Mouse (Mus musculus): ENCODE results near the gene Spef2. TPM values are rescaled to one million over a fixed set of nuclear protein-coding genes. Genes with fewer than 3 reads are reported as not detected.
"Not testable (repeated sequence)": the region's sequence is repeated elsewhere in the genome, so short reads cannot be mapped to it uniquely, and the experiment has no call there.

Spef2 gene
- total and polyA plus RNA-seq, 3 experiments: 0.03 to 0.37 (median 0.17) TPM

DNA sequence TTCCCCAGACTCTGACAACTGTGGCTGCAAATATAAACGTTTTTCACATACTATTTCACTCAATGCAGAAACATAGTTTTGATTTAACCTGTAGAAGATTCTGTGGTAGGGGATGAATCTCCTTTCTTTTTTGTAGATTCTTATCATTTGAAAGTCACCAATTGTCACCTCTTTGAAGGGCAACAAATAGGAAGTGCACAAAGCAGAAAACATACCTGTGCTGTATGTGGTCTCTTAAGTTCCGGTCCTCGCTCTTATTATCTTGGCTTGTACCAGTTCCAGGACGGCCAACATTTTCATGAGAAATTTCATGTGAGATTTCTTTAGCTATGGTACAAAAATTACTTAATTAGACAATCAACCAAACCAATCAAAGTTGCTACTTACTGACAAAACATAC is 80.1 kb downstream of the Spef2 start:
- DNase-seq: no peak

DNA sequence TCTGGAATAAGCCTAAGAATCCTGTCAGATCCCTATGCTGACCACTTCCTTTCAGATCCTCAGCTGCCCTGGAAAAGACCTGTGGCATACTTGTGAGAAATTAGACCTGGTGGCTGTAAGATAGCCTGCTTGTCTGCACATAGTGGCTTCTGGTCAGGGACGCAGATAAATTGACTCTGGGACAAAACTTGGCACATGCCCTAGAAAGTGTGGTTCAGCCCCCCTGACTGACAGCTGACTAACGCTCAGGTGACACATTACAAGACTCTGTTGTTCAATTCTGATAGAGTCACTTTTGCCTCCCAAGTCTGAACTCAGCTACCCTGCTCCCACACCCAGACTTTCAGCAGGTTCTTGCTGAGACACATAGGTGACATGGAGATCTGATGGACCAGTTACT is 83.7 kb downstream of the Spef2 start:
- not testable (repeated sequence) for DNase-seq

DNA sequence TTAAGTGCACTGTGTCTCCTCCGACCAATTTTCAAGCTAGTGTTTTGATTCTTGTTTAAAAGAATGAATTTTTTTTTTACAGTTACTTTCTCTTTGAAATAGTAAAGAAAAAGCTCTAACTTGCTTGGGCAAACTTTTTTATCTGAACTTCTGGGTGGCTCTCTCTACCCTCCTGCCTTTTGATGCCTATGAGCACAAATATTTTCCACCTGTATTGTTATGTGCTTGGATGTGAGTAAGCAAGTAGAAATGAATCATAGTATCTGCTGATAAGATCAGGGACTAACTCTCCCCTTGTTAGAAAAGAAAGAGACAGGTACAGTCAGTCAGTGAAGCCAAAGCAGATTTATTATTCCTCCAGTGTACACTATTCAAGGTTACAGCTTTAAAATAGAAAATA is 87.5 kb downstream of the Spef2 start:
- no peak for DNase-seq

DNA sequence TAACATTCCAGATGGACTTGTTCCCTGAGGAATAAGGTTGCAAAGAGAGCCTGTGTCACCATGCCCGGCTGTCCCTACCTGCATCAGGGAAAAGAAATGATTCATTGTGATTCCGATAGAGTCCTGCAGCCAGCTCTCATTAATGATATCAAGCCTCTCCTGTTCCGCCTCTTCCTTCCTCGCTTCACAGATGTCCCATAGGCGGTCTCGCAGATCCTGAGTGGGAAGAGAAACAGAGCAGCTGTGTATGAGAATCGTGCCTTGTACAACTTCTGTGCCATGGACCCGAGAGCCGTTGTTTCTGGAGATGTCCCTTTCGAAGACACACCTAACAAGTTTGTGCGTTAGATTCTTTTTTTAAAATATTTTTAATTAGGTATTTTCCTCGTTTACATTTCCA is 114.2 kb downstream of the Spef2 start:
- DNase-seq: no peak

DNA sequence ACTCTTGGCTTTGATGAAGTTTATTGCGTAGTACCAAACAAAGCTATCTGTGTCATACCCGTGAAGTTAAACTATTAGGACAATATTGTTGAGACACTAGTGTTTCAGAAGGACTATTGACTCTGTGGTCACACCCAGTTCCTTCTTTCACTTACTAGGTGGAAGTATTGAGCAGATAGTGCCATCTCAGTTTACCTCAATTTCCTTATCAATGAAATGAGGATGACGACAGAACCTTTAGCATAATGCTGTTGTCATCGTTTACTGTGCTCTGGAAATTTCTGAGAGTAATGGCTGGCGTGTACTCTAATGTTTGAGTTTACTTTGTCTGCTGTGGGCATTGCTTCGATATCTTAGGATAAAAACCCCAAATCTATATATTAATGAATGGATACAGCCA is 117.0 kb downstream of the Spef2 start:
- no peak for DNase-seq

DNA sequence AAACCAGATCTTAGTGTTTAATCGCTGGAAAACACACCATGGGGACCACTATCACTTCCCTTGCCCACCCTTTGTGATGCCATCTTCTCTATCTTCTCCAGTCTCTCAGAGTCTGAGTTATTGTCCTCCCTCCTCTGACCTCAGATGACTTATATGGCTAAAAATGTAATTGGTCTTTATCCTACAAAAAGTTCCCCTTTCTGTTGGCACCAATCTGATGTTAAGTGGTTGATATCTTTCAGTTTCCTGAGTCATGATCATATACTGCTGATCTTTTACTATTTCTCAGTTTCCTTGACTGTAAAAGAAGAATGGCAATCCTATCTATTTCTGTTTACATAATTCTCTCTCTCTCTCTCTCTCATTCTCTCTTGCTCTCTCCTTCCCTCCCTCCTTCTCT is 119.0 kb downstream of the Spef2 start:
- no peak for DNase-seq

DNA sequence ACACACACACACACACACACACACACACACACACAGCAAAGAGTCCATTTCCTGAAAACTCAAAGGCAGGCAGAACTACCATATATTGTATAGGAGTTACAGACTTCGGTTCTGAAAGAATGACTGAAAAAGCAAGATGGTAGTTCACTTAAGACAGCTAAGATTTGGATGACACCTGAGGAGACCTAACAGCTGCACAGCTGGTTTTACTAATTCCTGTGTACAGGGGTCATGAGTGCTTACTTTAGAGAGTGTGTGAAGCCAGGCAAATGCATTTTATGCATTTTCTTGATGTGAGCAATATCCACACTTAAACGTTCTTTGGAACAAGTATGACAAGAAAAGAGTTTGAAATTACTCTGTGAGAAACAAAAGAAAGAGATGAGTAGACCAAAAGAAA is 124.0 kb downstream of the Spef2 start:
- DNase-seq: no peak

DNA sequence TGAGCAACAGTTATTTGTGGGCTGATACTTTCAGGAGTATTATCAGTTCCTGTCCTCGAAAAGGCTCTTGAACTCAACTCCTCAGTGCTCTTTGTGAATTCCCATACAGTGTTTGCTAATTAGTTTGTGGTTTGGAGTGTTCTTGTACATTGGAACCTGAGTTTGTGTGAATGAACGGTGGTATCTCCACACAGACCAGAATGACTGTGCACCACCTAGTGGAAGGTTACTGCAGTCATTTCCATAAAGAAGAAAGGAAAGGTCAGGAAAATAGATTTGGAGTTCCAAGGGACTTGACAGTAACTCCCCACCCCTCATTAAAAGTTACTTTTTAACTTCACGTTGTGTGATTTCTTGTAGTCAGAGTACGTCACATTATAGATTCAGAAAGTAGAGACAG is 140.5 kb downstream of the Spef2 start:
- peak; percentile 18 for DNase-seq

DNA sequence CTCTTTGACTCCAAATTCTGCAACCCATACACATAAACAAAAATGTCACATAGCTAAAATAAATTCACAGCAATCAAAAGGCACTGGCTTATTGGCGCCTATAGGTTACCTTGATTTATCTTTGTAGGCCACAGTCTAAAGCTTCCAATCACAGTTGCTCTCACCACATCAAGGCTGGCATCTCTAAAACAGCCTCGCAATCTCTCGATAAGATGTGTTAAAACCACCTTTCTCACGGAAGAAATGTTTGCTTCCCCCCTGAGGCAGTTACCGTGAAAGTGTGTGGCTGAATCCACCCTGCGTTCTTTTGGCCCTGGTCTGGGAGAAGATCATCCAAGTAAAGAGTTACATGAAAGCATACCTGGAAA is 148.6 kb downstream of the Spef2 start:
- DNase-seq: no peak

DNA sequence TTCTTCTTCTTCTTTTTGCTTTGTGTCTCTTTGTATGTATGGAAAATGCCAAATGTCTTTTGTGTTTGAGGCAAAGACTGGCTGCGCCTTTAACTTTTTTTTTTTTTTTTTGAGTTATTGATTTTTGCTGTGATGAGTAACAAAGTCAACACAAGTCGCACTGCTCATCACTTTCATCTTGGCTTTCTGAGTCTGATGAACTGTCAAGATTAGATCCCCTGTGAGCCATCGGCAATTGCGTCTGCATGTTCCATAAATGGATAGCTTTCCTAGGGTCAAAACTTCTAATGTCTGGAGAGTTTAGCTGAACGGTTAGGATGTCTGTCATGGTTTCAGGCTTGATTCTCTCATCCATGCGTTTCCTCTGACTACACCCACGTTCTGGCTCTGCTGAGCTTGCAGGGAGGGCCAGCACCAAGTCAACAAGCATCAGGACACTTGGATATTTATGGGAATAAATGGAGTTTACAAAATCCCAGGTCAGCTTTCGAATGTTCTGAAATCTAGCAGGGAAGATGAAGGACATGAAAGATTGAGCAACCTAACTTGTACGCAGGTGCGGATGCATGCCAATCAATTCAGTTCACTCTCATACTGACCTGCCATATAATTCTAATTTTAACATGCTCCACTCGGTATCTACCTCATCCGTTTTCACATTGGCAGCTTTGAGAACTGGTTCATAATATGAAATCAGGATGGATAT is 149.1 kb downstream of the Spef2 start:
- peak; percentile 9 for DNase-seq

DNA sequence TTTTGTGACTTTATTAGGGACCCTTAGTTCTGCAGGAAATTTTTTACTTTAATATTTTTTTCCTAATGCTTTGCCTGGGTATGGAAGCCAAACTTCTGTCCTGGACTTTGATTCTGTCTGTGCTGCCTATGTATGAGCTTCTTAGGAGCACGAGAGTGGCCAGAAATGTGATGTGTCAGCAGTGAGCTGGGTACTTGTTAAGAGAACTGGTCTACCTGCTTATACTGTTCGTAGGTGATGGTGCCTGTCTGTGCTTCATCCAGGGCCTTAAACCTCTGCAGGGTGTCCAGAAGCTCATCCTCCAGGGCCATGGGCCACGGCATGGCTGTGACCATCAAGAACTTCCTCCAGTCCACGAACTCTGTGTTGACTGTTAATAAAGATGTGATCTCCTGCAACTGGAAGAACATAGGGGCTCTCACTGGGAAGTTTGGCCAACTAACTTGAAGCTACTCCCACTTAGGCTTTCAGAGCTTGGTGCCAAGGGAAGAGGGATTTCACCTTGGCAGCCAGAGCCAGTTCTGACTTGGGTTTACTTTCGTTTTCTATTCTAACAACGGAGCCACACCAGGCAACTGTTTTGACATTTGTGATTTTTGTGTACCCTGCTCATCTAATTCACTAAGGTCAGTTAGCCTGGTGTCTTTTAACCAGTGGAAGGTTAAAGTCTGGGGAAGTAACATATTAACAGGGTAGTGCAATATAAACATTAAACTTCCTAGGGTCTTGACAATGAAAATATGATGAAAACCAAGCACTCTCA is 152.2 kb downstream of the Spef2 start:
- DNase-seq: peak; percentile 47

DNA sequence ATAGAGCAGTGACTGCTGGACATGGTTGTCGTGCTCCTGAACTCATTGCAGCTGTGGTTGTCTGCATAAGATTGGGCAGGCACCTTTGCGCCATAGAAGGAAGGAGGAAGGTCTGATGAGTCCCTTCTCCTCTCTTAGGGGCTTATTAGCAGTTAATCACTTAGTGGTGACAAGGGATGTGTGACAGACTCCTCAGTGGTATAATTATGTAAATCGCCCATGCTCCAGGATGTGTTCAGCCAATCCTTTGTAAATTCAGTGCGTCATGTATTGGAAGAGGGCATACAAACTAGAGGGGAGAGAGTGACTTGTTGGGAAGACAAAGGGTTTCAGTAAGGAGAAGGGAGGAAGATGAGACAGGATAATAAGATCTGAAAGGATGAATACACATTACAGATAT is 158.7 kb downstream of the Spef2 start:
- DNase-seq: no peak

DNA sequence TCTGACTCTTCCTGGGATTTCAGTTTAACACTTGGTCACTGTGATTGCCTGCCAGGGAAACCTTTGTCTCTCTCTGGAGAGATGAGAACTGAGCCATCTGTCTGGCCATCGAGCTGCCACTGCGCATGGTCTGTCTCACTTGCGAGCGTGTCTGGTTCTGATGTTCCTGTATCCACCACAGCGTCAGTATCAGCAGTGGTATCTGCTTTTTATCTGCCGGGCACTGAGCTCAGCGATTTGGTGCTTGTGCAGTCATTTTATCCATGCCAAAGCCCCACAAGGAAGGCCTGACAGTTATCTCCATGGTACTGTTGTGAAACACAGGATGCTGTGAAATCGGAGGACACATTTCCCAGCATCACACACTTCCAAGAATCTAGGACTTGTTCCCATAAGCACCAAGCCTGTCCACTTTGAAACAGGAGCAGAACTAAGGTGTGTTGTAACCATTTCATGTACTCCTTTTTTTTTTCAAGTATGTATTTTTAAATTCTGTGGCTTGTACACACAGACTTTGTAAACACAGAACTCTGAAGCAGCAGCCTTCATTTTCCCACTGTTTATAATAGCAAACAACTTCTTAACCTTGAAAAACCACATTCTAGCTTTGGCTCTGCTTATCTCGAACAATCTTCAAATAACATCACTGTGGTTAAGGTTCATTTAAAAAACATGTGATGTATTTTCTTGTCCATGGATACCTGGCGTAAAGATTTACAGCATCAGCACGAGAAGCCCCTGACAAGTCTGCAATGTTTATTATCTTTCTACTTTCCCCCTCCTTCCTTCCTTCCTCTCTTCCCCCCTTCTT is 168.0 kb downstream of the Spef2 start:
- DNase-seq: no peak

DNA sequence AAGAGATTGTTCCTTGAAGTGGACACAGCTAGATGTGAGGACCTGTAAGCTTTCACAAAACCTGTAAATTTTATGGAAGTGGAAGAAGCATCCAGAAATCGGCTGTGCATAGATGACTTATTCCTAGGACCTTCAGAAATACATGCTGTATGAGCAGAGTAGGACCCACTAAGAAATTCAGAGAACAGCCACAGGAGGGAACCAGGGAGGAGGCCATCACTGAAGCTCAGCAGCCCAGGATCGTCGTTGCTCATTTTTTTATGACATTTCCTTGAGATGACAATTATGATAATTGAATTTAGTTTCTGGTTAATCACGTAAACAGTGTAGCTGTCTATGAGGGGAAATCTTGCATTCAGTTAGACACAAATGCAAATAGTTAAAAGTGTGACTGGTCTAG is 171.4 kb downstream of the Spef2 start:
- no peak for DNase-seq

DNA sequence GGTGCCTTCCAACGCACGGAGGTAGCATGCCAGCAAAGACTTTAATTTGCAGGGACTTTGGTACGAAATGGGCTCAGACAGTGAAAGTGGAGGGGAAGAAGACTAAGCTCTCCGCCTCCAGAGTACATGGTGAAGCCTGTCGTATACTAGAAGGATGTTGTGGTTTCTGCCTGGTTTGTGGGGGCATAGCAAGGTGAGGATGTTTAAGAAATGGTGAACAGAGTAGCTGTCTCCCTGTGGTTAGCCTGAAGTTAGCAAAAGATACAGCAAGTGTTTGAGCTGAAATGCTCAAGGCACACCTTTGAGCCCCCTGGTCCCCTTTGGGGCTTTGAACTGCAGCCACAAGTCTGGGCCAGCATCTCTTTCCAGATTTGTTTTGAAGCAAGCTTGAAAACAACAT is 173.9 kb downstream of the Spef2 start:
- DNase-seq: no peak

DNA sequence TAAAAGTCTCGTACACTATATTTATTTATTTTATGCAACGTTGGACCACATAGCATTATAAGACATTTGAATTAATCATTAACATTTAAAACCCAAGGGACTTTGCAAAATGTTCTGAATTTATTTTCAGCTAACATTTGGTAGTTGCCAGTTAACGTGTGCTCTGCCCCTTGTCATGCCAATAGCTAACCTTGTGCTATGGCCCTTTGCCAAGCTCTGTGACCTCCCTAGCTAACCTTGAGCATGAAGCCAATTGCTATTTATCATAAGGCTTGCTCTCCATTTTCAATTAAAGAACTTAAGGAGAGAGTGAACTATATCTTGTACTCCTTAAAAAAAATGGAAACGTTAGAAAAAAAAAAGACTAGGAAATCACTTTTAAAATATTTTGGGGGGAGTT is 175.3 kb downstream of the Spef2 start:
- peak; percentile 90 for DNase-seq

DNA sequence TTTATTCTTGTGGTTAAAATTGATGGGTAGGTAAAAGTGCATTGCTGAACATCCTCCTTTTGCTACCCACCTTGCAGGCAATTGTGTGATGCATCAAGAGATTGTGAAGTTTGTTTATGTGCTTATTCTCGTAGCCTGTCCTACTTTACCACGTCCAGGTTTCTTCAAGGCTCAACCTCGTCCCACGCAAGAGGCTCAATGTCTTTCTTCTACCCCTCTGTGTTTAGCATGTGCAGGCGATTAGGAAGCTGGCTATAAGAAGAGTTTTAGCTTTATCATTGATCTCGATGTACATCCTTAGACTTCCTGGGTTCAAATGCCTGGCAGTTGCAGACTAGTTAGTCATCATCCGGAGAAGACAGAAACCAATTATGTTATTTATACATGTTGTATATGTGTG is 176.0 kb downstream of the Spef2 start:
- DNase-seq: no peak

DNA sequence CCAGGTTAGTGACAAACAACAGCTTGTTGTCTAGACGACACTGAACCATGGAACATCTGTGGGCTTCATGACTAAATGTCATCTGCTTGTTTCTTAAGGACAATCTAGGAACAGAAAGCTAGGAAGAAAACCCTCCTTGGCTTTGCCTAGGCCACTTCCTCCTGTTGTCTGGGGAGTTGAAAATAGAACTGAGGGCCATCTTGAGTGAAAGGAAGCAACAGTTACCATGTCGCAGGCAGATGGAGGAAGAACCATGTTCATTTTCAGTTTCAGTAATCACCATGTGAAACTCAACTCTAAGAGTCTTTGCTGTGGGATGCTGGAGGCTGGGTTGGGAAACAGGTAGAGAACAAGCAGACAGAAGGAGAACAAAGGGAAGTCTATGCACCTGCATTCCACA is 176.8 kb downstream of the Spef2 start:
- DNase-seq: no peak

DNA sequence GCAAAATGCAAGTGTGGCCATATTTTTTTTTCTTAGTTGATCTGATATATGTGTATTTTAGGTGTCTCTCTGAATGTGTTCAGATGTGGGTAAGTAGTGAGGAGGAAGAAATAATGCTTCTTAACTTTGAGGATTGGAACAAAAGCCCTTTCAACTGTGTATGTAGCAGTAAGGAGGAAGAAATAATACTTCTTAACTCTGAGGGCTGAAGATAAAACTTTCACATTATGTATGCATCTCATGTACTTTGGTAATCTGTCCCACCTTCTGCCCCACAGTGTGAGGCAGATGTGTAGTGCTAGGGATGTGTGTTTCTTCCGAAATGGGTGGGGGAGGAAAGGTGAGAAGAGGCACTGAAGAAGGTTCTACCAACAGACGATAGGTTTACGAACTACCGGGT is 181.4 kb downstream of the Spef2 start:
- DNase-seq: no peak

DNA sequence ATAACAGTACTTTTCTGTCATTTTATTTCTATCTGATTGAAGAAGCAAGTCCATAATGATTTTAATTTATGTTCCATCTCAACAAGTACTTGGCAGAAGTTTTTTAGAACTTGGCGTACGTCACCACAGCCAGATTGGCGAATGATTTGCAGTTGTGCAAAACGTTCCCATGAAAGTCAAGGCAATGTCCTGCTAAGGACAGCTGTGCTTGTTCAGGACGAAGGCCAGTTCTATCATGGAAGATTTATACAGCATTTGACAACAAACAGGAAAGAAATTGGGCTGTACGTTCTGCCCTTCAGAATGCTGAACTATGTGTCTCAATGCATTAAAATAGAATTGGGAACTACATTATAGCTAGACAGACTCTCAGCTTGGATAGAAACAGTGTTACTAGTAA is 183.3 kb downstream of the Spef2 start:
- DNase-seq: peak; percentile 78

DNA sequence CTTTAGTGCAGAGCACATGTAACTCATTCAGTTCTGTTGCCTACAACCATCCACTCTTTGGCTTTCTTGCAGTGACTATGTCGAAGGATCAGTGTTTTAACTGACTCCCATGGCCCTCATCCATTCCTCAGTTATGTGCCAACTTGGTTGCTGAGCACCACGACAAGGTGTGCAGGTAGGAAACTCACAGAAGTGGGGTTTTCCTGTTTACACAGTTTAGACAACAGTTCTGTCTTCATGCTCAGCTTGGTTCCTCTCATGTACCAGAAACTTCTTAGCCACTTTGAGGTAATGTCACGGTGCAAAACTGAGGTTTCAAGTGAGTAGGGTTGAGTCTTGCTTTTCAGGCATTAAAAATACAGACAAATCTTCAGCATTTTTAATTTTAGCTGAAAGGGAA is 184.5 kb downstream of the Spef2 start:
- no peak for DNase-seq

DNA sequence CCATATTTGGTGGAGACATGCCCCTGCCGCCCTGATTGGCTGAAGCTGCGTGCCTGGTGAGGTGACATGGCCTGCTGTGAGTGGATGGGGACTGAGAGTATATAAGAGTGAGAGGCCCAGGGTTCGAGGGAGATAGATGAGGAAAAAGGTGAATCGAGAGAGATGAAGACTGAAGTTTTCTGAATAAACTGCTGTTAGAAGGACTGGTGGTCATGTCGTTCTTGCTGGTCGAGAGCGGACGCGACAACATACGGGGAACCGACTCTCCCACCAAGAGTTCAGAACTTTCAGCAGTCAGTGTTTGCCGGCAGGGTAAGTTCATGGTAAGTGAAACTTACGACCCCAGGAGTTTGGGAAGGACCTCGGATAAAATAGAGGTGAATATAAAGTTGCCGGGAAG is 191.4 kb downstream of the Spef2 start:
- DNase-seq: not testable (repeated sequence)

DNA sequence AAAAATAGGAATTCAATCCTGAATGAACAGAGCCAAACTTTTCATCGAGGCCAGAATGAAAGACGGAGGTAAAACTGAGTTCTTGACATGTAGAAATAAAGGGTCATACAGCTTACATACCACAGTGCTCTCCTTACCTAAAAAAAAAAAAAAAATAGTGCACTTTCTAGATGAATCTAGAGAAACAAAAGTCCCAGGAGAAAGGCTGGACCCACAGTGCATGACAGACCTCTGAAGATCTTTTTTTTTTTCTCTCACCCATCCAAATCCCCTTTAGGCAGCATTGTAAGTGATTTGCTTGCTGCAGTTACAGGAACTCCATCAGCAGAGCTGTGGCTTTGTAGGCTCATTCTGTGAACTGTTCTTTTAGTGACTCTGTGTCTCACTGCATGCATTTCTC is 199.7 kb downstream of the Spef2 start:
- DNase-seq: no peak

All from adrenal gland, adult 2 months (tissue).